Mouse (Mus musculus) MEL (cell line): ENCODE measurements around the gene Msl1.

Experiments
- CTCF ChIP-seq, 3 experiments: IDR thresholded peaks in 2 of 3; conservative IDR thresholded peaks in 1 of 3; 2 replicates each; pipeline ENCODE4 v1.5.1; 2011 to 2012; ENCODE audit warnings: low read length in 3 of 3, low read depth in 2 of 3, mild to moderate bottlenecking in 2 of 3, improper control_type of control experiment in 1 of 3, inconsistent platforms in 1 of 3, mixed read lengths in 1 of 3, moderate library complexity in 1 of 3; ENCODE audit not compliant: control insufficient read depth in 1 of 3, insufficient read depth in 1 of 3, poor library complexity in 1 of 3, severe bottlenecking in 1 of 3
- GATA1 ChIP-seq: IDR thresholded peaks from 2 replicates; pipeline ENCODE4 v1.6.1; 2011; ENCODE audit warnings: low read depth, low read length, improper control_type of control experiment
- MXI1 ChIP-seq: IDR thresholded peaks from 2 replicates; pipeline ENCODE4 v1.6.1; 2011; ENCODE audit warnings: mild to moderate bottlenecking, low read depth, low read length, improper control_type of control experiment
- POLR2AphosphoS2 ChIP-seq: IDR thresholded peaks from 2 replicates; pipeline ENCODE4 v1.6.1; 2011; ENCODE audit warnings: low read length, improper control_type of control experiment
- TAL1 ChIP-seq: IDR thresholded peaks from 2 replicates; pipeline ENCODE4 v1.6.1; 2012; ENCODE audit warnings: mild to moderate bottlenecking, inconsistent platforms, low read length, moderate library complexity, mixed read lengths
- TCF12 ChIP-seq: IDR thresholded peaks from 2 replicates; pipeline ENCODE4 v1.6.1; 2014; ENCODE audit warnings: low read depth, mild to moderate bottlenecking, inconsistent platforms, low read length, improper control_type of control experiment, moderate library complexity
- ZC3H11A ChIP-seq: IDR thresholded peaks from 2 replicates; pipeline ENCODE4 v1.6.1; 2012; ENCODE audit warnings: low read depth, mild to moderate bottlenecking, inconsistent platforms, low read length, improper control_type of control experiment

DNA sequence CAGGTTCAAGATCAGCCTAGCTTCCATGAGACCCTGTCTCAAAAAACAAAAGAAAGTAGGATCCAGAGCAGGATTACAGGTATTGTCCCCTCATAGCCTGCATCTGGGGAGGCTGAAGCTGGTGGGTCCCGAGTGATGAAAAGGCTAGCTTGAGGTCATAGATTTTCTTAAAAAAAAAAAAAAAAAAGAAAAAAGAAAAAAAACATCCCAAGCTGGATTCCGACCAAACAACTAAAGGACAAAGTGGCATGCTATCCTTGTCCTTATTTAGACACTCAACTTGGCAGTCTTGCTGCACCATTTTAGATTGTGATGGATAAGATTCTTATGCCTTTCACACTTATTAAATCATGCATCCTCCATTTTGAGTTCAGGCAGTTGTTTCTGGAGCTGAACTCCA lies 13.1 kb downstream of the Msl1 start:
- TF ChIP-seq ZC3H11A = no peak
- TF ChIP-seq TAL1 = no peak
- TF ChIP-seq TCF12 = no peak
- TF ChIP-seq CTCF (IDR thresholded peaks at IDR 0.05 in 2 of 3, conservative IDR thresholded peaks at IDR 0.05 in 1 of 3; ENCODE audit: control insufficient read depth in 1 of 3, insufficient read depth in 1 of 3, low read depth in 2 of 3, low read length in 3 of 3, poor library complexity in 1 of 3, severe bottlenecking in 1 of 3) = no peak
- TF ChIP-seq GATA1 = 0 out of 2 replicates have a peak, but pooled peaks have one; percentile 23
- no peak for TF ChIP-seq POLR2AphosphoS2
- no peak for TF ChIP-seq MXI1
